Mouse (Mus musculus) right cerebral cortex, postnatal 25 days (tissue): Measurements from ENCODE around the gene Ap3b1.
"Not testable (repeated sequence)": the region's sequence is repeated elsewhere in the genome, so short reads cannot be mapped to it uniquely, and the experiment has no call there.

Source experiments
- DNase-seq: peaks from one replicate; pipeline ENCODE4 v3.0.0; 2022

Gene Ap3b1

GRCm38 (mm10) chr13:94358401-94359265 lies at the start of gene Ap3b1:
Gene Ap3b1, plus strand, starts transcription at chr13:94358960.
- peak; percentile 89 for DNase-seq

- not testable (repeated sequence) for DNase-seq
Observed at GRCm38 (mm10) chr13:94312812-94313211, 45.9 kb upstream of the Ap3b1 start.

GRCm38 (mm10) chr13:94316975-94317511 lies 41.7 kb upstream of the Ap3b1 start:
- DNase-seq = no peak

GRCm38 (mm10) chr13:94321094-94321792 lies 37.5 kb upstream of the Ap3b1 start:
- no peak for DNase-seq

- no peak for DNase-seq
Observed at GRCm38 (mm10) chr13:94322475-94322874, 36.3 kb upstream of the Ap3b1 start.

- no peak for DNase-seq
Observed at GRCm38 (mm10) chr13:94328063-94328462, 30.7 kb upstream of the Ap3b1 start.

- DNase-seq = not testable (repeated sequence)
Observed at GRCm38 (mm10) chr13:94329005-94329404, 29.8 kb upstream of the Ap3b1 start.

- DNase-seq = no peak
Observed at GRCm38 (mm10) chr13:94330392-94330979, 28.3 kb upstream of the Ap3b1 start.

GRCm38 (mm10) chr13:94338357-94338756 lies 20.4 kb upstream of the Ap3b1 start:
- DNase-seq = no peak

GRCm38 (mm10) chr13:94343192-94343591 lies 15.6 kb upstream of the Ap3b1 start:
- no peak for DNase-seq

- DNase-seq = not testable (repeated sequence)
Observed at GRCm38 (mm10) chr13:94344600-94344999, 14.2 kb upstream of the Ap3b1 start.

- no peak for DNase-seq
Observed at GRCm38 (mm10) chr13:94354584-94354983, 4.2 kb upstream of the Ap3b1 start.

- DNase-seq = no peak
Observed at GRCm38 (mm10) chr13:94358101-94358400, 709 bp upstream of the Ap3b1 start.

- no peak for DNase-seq
Observed at GRCm38 (mm10) chr13:94359282-94359920, 641 bp downstream of the Ap3b1 start.

- not testable (repeated sequence) for DNase-seq
Observed at GRCm38 (mm10) chr13:94361013-94361580, 2.3 kb downstream of the Ap3b1 start.

GRCm38 (mm10) chr13:94364336-94364735 lies 5.6 kb downstream of the Ap3b1 start:
- DNase-seq = no peak

- no peak for DNase-seq
Observed at GRCm38 (mm10) chr13:94365108-94365907, 6.5 kb downstream of the Ap3b1 start.

- no peak for DNase-seq
Observed at GRCm38 (mm10) chr13:94367869-94368268, 9.1 kb downstream of the Ap3b1 start.

GRCm38 (mm10) chr13:94370521-94370920 lies 11.8 kb downstream of the Ap3b1 start:
- no peak for DNase-seq

- DNase-seq = no peak
Observed at GRCm38 (mm10) chr13:94372066-94372465, 13.3 kb downstream of the Ap3b1 start.

GRCm38 (mm10) chr13:94374131-94374530 lies 15.4 kb downstream of the Ap3b1 start:
- no peak for DNase-seq
